Mouse (Mus musculus): ENCODE data around the gene Homer2.
A peak's percentile ranks its signal among the peaks of the same experiment; 100 is the strongest.

Homer2 gene

DNA sequence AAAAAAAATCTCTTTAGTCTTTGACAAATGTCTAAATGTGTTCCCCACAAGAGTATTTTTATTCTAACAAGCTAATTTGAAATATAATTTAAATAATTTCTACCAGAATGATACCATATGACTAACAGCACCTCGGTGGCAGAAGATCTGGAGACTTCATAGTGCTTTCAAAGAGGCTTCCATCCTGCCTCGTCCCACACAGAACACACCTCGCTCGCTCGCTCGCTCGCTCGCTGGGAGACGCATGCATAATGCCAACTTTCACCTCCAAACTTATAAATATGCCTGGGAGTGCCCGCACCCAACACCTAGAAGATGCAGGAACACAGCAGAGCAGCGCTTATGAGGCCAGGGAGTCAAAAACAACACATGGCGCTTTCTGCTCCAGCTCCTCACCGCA lies 9.0 kb downstream of the Homer2 start:
- peak; percentile 75 for DNase-seq (ENCODE audit: low read depth, low spot score)

DNA sequence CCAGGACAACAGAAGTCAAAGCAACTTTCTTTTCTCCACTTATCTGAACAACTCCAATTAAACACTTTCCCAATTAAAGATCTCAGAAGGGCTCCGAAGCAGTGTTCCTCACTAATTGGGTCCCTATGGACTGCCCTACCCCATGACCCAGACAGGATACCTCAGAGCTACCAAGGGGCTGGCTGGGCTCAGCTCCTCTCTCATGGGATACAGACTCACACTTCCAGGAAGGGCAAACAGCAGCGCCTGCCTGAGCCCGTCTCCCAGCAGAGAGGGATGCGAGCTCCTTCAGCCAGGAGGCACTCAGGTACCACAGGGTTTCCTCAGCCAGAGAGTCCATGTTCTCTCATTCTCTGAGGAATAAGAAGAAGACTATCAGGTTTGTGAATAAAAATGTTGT lies 9.4 kb downstream of the Homer2 start:
- no peak for DNase-seq (ENCODE audit: low read depth, low spot score)

DNA sequence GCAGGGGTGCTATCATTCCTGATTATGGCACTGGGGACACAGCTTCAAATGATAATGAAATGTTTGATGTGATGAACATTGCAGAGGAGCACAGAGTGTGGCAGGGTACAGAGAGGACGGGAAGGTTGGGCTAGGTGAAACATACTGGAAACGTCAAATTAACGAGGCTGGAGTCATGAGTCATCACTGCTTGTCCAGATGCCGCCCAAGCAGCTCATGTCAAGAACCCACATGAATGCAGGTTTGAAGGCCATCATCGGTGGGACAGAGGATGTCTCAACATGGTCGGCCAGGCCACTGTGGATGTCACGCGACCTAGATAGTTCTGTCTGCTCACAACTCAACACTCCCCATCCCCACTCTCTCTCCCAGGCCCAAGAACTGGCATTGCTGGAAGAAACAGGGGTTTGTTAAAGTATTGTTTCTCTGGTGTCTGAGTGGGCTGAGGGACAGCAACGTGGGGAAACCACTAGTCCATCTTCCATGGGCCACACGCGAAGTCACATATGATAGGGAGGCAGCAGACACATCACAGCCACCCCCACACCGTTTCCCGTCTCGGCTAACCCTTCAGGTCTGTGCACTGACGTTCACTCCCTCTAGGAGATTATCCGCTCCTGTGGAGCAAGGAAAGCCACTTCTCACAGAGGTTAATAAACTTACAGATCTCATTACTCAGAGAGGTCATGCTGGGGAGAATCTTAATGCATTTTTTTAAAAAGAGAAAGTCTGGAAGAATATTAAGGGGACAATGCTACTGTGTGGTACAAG lies 11.4 kb downstream of the Homer2 start:
- no peak for DNase-seq (ENCODE audit: low read depth, low spot score)

DNA sequence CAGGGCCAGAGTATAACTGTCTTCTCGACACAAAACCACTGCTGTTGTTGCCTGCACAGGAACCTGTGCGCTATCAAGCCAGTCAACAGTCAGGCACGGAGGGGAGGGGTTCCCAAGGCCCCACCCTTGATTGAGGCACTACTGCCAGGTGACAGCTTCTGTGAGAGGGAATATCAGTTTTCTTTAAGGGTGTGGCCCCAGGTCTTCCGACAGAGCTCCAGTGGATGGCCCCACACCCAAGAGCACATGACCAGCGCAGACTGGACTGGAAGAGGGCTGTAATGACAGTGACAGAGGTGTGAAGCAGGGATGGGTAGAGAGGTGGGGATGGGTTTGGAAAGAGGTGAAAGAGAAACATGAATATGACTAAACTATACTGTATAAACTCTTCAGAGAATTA lies 16.3 kb downstream of the Homer2 start:
- no peak for DNase-seq (ENCODE audit: low read depth, low spot score)

DNA sequence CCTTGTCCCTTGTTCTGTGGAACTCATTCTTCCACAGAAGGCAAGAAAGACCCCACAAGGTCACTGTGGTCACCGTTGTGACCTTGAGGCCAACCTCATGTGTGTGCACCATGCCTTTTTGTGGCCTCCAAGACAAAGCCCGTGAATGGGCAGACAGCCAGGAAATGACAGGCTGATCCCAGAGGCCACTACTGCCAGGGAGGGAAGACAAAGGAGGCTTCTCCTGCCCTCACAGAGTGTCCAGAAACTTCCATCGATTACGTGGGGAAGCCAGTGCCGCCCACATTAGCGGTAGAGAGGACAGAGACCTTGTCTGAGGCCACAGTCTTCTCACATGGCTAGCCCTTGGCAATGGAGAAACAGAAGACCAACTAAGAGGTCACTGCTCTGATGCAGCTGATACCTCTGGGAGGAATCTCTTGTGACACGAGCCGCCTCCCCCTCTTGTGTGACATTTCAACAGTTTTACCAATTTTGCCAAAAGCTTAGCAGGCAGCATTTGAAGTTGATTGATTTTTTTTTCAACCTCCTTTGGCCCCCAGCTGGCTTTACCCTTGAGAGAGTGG lies 18.1 kb downstream of the Homer2 start:
- DNase-seq (ENCODE audit: low read depth, low spot score), result no peak

DNA sequence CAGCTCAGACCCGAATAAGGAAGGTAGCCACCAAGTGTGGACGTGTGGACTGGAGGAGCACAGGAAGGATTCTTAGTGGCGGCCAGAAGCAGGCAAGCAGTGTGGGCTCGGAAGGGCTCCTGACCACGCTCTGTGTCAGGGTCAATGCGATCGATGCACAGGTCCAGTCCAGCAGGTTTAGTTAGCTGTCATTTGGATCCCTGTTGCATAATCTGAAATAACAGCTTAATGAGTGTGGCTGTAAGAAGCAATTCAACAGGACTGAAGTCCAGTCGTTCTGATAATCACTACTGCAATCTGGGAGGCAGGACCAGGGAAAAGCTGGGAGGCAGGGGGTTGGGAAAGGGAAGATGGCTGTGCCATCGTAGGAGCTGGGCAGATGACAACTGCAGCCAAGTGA lies 18.9 kb downstream of the Homer2 start:
- no peak for DNase-seq (ENCODE audit: low read depth, low spot score)

DNA sequence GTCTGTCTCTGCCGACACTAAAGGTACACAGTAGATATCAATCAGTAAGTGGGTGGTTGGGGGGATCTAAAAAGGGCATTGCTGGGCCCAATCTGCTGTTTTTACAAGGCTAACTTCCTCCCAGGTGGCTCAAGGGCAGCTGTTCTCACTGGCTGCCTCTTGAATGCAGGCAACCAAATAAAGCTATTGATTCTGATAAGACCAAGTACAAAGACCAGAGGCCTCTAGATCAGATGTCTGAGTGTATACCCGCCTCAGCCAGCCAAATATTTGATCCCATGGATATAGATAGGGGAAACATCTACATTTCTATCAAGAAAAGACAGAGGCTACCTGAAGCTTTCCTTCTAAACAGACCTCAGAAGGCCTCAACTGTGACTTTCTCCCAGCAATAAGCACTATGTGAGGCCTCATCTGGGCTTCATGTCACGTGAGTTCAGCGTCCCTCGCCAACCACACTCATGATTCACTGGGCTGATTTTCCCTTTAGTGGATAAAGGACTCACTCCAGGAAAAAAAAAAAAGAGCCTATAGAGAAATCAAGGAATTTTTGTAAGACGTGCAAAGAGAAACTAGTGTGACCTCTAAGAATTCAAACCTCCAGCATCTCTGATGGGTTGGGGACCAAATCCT lies 19.5 kb downstream of the Homer2 start:
- no peak for DNase-seq (ENCODE audit: low read depth, low spot score)

DNA sequence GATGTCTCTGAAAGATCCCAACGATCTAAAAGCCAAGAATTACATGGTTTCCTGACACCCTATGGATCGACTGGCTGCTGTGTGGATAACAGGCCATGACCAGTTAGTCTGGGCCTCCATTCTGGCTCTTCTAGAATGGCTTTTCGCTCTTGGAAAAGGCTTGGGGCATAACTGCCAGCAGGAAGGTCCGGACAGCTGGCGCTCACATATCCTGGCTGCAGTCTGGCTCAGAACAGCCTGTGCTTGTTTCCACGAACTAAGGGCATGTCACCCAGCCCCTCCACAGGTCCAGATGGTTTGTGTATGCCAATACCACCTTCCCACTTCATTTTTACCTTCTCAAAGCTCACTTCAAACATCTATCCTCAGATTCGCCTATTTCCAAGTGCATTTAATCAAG lies 22.0 kb downstream of the Homer2 start:
- DNase-seq (ENCODE audit: low read depth, low spot score), result peak; percentile 95

DNA sequence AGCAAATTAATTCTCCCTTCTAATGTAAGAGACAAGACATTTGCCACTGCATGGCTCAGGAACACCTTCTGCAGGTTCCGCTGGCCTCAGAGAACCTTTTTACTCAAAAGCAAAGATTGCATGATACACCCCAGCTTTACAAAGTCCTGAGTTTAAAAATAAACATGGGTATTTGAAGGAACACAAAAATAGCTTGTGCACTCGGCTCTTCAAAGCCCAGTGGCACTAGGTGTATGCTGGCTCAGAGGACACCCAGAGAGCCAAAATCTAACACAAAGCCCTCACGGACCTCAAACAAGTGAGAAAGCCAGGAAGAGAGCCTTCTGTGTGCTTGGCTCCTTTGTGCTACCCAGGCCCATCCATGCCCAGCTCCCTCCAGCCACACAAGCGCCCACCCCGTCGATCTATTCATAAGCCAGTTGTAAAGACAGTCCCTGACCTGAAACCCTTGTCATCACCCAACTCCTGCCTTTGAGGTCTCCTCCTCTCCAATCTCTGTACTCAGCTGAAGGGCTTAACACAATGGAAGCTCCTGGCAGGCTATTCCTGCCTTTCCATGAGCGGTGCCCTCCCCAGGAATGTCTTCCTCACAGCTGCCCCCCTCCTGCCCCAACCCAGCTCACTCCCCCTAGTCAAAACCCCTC lies 23.4 kb downstream of the Homer2 start:
- DNase-seq (ENCODE audit: low read depth, low spot score), result peak; percentile 34

DNA sequence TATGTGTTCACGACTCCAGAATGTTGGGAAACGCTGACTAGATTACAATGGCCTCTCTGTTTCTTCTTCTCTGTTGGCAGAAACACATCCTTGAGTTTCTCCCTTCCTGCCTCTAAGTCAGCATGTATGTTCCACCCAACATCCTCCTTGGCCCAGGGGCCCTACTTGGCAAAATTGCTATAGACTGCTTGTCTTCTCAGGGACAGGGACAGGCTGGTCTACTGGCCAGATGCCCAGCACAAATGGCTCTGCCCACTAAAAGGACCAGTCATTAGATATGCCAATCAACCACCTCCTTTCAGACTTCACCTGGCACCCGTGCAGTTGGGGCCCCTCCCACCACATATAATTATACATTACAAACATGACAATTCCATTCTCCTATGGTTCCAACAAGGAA lies 25.9 kb downstream of the Homer2 start:
- DNase-seq (ENCODE audit: low read depth, low spot score), result no peak

DNA sequence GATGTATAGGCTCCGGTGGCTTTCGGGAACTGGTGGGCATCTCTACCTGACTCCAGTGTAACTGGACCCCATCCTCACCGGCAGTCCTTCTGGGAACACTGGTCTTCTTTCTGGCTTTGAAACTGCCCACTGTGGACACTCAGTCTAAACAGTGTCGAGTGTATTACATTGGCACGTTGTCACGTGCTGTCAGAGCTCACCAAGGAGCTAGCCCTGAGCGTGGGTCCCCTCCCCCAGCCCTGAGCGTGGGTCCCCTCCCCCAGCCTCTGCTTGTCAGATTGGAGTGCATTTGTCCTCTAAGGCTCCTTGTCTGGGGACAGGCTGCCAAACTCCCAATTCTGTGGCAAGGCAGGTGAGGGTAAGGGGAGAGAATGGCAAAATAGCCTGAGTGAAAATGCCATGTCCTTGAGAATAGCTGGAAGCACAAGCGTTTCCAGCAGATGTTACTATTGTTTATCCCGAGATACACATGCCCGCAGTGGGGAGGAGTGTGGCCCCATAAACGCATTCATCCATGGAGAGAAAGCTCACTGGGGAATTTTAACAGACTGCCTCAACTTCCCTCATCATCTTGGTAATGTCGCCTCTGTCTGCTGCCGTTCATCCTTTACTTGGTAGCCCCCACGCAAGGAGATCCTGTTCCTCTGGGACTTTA lies 33.8 kb downstream of the Homer2 start:
- DNase-seq (ENCODE audit: low read depth, low spot score), result no peak

DNA sequence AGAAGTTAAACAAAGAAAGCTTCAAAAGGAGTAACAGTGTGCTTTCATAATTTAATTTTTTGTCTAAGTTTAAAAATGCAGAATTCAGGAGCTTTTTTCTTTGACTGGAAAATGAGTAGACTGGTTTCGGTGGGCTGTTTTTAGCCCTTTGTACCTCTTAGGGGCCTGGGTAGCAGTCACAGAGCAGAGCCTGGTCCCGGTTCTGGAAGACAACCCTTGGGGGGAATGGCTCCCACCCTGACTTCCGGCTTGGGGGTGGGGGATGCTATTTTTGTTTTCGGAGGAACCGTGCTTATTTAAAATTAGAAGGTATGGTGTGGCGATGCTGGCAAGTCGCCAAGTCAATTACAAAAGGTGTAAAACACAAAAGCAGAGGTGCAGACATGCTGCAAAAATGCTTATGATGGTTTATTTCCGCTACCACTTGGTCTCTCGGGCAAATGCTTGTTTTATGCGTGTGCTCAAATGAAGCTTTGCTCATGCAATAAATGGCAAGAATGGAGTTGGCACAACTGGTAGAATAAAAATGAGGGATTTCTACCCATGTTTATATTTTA lies 34.5 kb downstream of the Homer2 start:
- DNase-seq (ENCODE audit: low read depth, low spot score), result no peak

DNA sequence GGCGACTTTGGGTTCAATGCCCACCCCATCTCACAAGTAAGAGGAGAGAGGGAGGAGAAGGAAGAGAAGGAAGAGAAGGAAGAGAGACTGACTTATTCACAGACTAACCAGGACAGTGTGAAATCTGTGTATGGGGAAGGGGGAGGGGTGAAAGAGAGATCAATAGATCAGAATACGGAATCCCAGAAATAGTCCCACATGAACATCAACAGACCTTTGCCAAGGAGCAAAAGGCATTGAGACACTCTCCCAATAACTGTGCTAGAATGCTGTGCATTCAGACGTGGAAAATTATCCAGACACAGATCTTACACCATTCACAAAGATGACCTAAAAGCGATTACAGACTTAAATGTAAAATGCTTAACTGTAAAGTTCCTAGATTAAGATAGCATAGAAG lies 40.2 kb downstream of the Homer2 start:
- no peak for DNase-seq (ENCODE audit: low read depth, low spot score)

DNA sequence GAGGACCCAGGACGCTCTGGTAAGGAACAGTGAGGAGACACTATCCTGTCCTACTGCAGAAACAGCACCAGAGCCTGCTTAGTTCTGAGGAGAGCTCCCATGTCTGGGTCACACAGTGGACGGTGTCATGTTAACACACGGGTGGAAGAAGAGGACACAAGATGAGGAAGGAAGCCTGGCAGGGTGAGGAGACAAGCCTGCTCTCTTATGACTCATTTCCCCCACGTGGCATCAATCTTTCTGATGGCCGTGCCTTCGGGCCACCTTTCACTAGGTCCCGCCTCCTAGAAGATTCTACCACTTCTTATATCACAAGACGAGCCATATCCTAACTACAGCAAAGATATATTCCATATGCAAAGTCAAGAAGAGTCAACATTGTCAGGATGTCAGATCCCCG lies 40.7 kb downstream of the Homer2 start:
- no peak for DNase-seq (ENCODE audit: low read depth, low spot score)

DNA sequence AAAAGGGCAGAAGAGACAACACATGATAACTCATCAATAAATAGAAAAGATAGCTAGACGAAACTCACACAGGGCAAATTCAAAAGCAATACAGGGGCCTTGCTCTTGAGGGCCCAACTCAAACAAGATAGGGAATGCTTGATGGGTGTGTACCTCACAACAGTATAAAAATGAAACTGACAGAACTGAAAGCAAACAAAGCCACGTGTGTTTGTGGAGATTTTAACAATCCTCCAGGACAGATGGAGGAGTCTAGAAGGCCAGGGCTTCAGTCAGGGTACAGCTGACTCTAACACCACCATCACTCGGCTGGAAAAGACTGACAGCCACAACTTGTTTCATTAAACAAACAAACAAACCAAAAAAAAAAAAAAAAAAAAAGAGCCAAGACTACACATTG lies 44.3 kb downstream of the Homer2 start:
- DNase-seq (ENCODE audit: low read depth, low spot score), result no peak

DNA sequence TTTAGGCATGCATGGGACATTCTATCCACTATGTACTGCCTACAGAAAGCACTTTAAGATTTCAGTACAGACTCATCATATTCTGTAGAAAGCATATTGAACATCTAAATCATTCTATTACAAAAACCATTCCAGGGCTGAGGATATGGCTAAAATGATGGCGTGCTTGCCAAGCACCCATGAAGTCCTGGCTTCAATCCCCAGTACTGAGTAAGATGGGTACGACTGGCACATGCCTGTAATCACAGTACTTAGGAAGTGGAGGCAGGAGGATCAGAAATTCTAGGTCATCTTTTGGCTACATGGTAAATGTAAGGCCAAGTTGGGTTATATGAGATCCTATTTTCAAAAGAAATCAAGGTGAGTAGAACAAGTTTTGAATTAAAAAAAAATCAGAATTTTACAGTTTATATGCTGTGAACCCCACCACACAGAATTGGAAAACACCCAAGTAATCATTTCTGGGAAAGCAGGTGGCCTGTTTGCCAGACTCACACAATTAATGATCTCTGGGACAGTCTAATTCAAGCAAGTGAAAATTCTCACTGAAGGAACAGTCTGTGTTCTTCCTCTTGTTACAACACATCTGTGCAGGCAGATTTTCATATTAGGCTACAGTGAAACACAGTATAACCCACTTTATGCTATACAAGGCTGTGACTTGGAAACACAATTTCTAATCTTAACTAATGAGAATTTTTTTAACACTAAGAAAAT lies 49.5 kb downstream of the Homer2 start:
- no peak for DNase-seq (ENCODE audit: low read depth, low spot score)

DNA sequence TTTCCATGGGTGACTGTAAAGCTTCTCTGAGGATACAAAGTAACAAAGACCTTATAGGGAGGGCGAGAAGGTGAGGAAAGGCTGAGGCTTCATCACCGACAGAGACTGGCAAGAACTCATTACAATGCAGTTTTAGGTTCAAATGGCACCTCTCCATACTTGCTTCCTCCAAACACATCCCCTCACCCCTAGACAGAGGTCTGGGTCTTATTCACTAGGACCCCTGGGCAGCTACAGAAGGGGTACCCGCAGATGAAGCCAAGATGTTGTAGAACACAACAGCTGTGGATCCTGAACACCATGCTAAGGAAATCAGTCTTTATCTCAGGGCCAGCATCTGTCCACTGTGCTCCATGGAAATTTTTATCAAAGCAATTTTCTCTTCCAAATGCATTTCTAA lies 50.3 kb downstream of the Homer2 start:
- no peak for DNase-seq (ENCODE audit: low read depth, low spot score)

DNA sequence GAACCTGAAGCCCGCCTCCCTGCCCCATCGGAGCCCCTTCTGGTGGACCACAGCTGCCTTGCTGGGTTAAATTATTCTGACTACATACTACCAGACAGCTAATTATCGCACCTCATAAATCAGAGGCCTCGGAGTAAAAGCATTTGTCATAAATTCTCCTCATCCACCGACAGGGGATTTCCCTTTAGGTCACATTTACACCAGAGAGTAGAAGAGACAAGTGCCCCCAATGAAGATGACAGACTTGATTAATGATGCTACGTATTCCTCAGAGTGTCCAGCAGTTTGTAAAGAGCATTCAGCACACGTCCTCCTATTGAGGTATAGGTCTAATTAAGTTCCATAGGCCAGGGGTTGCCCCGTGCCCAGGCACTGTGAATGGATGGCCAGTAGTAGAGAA lies 50.7 kb downstream of the Homer2 start:
- no peak for DNase-seq (ENCODE audit: low read depth, low spot score)

DNA sequence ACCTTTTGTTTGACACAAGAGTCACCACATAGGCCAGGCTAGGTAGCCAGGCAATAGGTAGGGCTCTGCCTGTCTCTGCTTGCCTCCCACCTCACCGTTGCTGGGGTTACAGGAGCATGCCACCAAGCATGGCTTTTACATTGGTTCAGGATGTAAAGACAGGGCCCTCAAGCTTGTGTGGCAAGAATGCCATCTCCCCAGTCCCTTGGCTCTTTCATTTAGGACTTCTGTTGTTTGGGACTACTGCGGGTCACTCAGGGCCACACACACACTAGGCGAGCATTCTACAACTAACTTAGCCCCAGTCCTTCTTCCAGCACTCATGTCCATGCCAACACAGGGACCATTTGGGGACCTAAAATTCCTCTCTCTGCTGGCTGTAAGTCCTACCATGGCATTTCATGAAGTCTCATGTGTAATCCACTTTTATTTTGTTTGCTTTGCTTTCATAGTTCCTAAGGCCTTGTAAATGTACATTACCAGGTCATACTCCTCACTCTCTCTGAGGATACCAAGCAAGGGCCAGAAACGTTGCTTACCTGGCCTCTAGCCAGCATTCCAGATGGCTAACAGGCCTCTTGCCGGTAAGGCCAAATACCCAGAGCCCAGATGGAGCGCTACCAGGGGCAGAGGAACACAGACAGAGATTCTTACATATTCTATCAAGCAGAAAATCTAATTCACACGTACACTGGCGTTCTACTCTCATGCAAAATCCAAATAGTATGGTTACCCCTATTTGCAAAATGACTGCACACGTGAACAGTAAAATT lies 52.2 kb downstream of the Homer2 start:
- peak; percentile 98 for DNase-seq (ENCODE audit: low read depth, low spot score)

DNA sequence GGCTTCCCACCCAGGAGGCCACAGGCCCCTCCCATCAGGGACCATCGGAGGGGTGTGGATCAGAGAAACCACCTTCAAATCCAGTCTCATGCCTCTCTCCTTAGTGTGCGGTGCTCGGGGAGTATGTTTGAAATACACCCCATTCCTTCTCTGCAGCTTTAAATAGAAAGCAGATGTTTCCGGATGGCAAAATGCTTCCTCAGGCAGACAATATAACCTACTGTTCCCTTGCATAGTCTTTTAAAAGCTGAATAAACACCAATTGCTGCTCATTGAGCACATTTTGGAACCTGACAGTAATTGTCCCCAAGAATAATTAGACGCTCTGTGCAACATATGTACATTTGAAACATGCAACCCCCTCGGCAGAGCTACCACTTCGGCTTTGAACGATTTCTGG lies 53.3 kb downstream of the Homer2 start:
- DNase-seq (ENCODE audit: low read depth, low spot score), result peak; percentile 80
